Mouse (Mus musculus) thymus, adult 2 months (tissue): ENCODE measurements around the gene Ttc7b.

Source experiments
- CTCF ChIP-seq: fragments of 200-500 bp; IDR thresholded peaks from 2 replicates; pipeline ENCODE4 v1.5.1; 2012; ENCODE audit warnings: mild to moderate bottlenecking, control low read depth, low read length, moderate library complexity, borderline replicate concordance; ENCODE audit not compliant: control insufficient read depth, poor library complexity, insufficient read depth; ENCODE audit errors: extremely low read depth
- POLR2A ChIP-seq: fragments of 200-500 bp; IDR thresholded peaks from 2 replicates; pipeline ENCODE4 v1.6.1; 2012; ENCODE audit warnings: mild to moderate bottlenecking, low read length, control low read depth, moderate library complexity; ENCODE audit not compliant: control insufficient read depth, poor library complexity, insufficient read depth; ENCODE audit errors: extremely low read depth

DNA sequence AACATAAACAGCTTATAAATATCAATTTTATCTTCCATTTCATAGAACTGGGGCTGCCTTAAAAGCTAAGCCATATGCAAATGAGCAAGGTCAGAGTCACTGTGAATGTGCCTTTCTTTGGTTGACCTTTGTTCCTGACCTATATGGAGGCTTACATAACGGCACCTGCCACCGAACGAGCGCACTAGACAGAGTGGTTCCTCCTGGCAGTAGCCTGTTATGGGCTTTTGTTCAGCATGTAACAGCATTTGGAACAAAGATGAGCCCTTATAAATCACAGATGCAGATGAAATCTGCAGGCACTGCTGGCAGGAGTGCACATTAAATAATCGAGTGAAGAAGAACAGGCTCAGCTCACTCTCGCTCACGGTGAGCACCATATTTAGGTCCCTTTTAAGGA, 179.0 kb downstream of the Ttc7b start:
- TF ChIP-seq POLR2A (no peak), CTCF (no peak)
